Mouse (Mus musculus): Measurements from ENCODE around the gene Cdc40.

DNA sequence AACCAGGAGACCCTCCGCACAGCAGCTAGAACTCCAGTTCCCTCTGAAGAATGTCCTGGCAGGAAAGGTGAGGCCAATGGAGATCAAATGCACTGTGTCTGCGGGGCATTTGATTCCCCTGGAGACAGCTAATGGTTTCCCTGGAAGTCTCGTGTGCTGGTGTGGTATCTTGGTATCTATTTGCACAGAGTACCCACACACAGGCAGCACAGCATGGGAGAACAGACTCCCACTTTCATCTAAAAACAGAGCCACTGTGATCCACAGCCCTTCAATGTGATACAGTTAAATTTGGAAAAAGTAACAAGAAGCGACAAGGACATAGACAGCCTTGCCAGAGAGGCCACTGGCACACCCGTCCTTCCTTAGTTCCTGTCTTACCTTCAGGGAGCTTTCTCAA lies 39.3 kb downstream of the Cdc40 start:
- no peak for TF ChIP-seq USF1 (IDR thresholded peaks at IDR 0.05; ENCODE audit: low read depth)
- TF ChIP-seq TCF12 (IDR thresholded peaks at IDR 0.05; ENCODE audit: insufficient read depth, poor library complexity, severe bottlenecking), result no peak
- no peak for TF ChIP-seq POLR2A (IDR thresholded peaks at IDR 0.05; ENCODE audit: insufficient read length, low read depth)
- TF ChIP-seq MYOD1 (IDR thresholded peaks at IDR 0.05; ENCODE audit: control insufficient read depth in 1 of 3, insufficient read length in 2 of 3, low read depth in 2 of 3), result no peak
- no peak for TF ChIP-seq MAX (IDR thresholded peaks at IDR 0.05; ENCODE audit: low read depth)
- TF ChIP-seq E2F4 (IDR thresholded peaks at IDR 0.05; ENCODE audit: insufficient read depth), result no peak

All from myocyte (in vitro differentiated cells).